Comparison of ENCODE assay signal across 16 mouse cellular contexts in genomic region chr7:40577365-40577764, GRCm38 (mm10).
"Had no signal": no experiment of that assay in that cellular context is flagged by ENCODE, and none has a peak within 500 bp of the region (broad histone marks: within the 10 kb centered on the region; RNA-seq: fewer than 3 reads in every experiment).

No protein-coding gene starts in this region.

- DNase-seq: lung, adult 18-20 months; lung, embryonic 14.5 days; lung, postnatal 10 days; lung, postnatal 4 days; midbrain, embryonic 14.5 days; retina, postnatal 1 day; spleen, adult 18-20 months; thymus, adult 2 months; thymus, postnatal 25 days; thymus, postnatal 4 days had no signal

- H3K36me3 ChIP-seq: midbrain, embryonic 10.5 days; midbrain, embryonic 12.5 days; neural tube, embryonic 13.5 days; neural tube, embryonic 15.5 days had no signal

- H3K9ac ChIP-seq: liver, embryonic 14.5 days; lung, embryonic 14.5 days; midbrain, embryonic 12.5 days; neural tube, embryonic 13.5 days; neural tube, embryonic 15.5 days had no signal

- H3K9me3 ChIP-seq: midbrain, embryonic 10.5 days; midbrain, embryonic 12.5 days; neural tube, embryonic 13.5 days; neural tube, embryonic 15.5 days had no signal

- H3K27ac ChIP-seq: liver, embryonic 14.5 days; midbrain, embryonic 10.5 days; midbrain, embryonic 12.5 days; neural tube, embryonic 13.5 days; neural tube, embryonic 15.5 days had no signal

- H3K4me1 ChIP-seq: midbrain, embryonic 10.5 days; midbrain, embryonic 12.5 days; neural tube, embryonic 13.5 days; neural tube, embryonic 15.5 days had no signal

- H3K4me3 ChIP-seq: midbrain, embryonic 10.5 days; midbrain, embryonic 12.5 days; myocyte; neural tube, embryonic 13.5 days; neural tube, embryonic 15.5 days had no signal

- H3K27me3 ChIP-seq: midbrain, embryonic 12.5 days; neural tube, embryonic 13.5 days; neural tube, embryonic 15.5 days had no signal

- H3K4me2 ChIP-seq: lung, embryonic 14.5 days; midbrain, embryonic 12.5 days; neural tube, embryonic 13.5 days; neural tube, embryonic 15.5 days had no signal
